Mouse (Mus musculus): ENCODE measurements at regions not wholly inside any gene's neighbourhood (a gene's known extent, or its start where the extent isn't known, plus 50 kb on each side); places are given as distances from the start of the nearest gene placed in this dataset.

GRCm38 (mm10) chr8:26226612-26227528 lies 107.5 kb downstream of the Gm45692 start:
- no peaks in the 10 kb centered on the region for H3K36me3 ChIP-seq
- 64% methylated on average over 30 of the region's 30 CpGs for WGBS (ENCODE audit: insufficient replicate concordance)
- no peaks in the 10 kb centered on the region for H3K9me3 ChIP-seq (replicated peaks)
- no peak overlapping the region for H3K4me2 ChIP-seq
- no peak overlapping the region for H3K4me3 ChIP-seq (replicated peaks)
- H3K27me3 ChIP-seq: no peaks in the 10 kb centered on the region
- H3K27ac ChIP-seq: no peak overlapping the region
- no peaks in the 10 kb centered on the region for H3K4me1 ChIP-seq (replicated peaks)
- no peak for DNase-seq
- ATAC-seq (ENCODE audit: low read depth): no peak
- no peak overlapping the region for H3K9ac ChIP-seq

- Histone ChIP-seq H3K4me3 (replicated peaks) (no peak overlapping the region), H3K9me3 (replicated peaks) (no peaks in the 10 kb centered on the region), H3K9ac (no peak overlapping the region), H3K27ac (no peak overlapping the region), H3K36me3 (no peaks in the 10 kb centered on the region), H3K27me3 (no peaks in the 10 kb centered on the region), H3K4me2 (no peak overlapping the region), H3K4me1 (replicated peaks) (no peaks in the 10 kb centered on the region)
- 49% methylated on average over 5 of the region's 5 CpGs for WGBS (ENCODE audit: insufficient replicate concordance)
- DNase-seq: no peak
- ATAC-seq (ENCODE audit: low read depth): no peak
These were observed 108.2 kb downstream of the Gm45692 start for GRCm38 (mm10) chr8:26227529-26227895.

- 85% methylated on average over 8 of the region's 8 CpGs for WGBS (ENCODE audit: insufficient replicate concordance)
These were observed 110.2 kb downstream of the Gm45692 start for GRCm38 (mm10) chr8:26229548-26229947.

GRCm38 (mm10) chr8:26239075-26239474 lies 119.7 kb downstream of the Gm45692 start:
- H3K4me2 ChIP-seq: no peak overlapping the region
- no peaks in the 10 kb centered on the region for H3K4me1 ChIP-seq (replicated peaks)
- H3K27me3 ChIP-seq: no peaks in the 10 kb centered on the region
- DNase-seq (no peak), ATAC-seq (ENCODE audit: low read depth) (no peak)
- H3K27ac ChIP-seq: no peak overlapping the region
- H3K9me3 ChIP-seq (replicated peaks): no peaks in the 10 kb centered on the region
- 64% methylated on average over 2 of the region's 2 CpGs for WGBS (ENCODE audit: insufficient replicate concordance)
- H3K36me3 ChIP-seq: no peaks in the 10 kb centered on the region
- no peak overlapping the region for H3K4me3 ChIP-seq (replicated peaks)
- no peak overlapping the region for H3K9ac ChIP-seq

More at GRCm38 (mm10) chr8:26229548-26229947, 110.2 kb downstream of the Gm45692 start:
- Histone ChIP-seq H3K27me3 (no peaks in the 10 kb centered on the region), H3K27ac (no peak overlapping the region), H3K9ac (no peak overlapping the region), H3K4me1 (replicated peaks) (no peaks in the 10 kb centered on the region), H3K4me3 (replicated peaks) (no peak overlapping the region), H3K36me3 (no peaks in the 10 kb centered on the region), H3K9me3 (replicated peaks) (no peaks in the 10 kb centered on the region), H3K4me2 (no peak overlapping the region)
- DNase-seq (no peak), ATAC-seq (ENCODE audit: low read depth) (no peak)

GRCm38 (mm10) chr8:26239604-26240003 lies 120.3 kb downstream of the Gm45692 start:
- WGBS (ENCODE audit: insufficient replicate concordance): 7% methylated on average over 4 of the region's 4 CpGs
- no peak for ATAC-seq (ENCODE audit: low read depth)
- DNase-seq: no peak
- H3K4me1 ChIP-seq (replicated peaks): no peaks in the 10 kb centered on the region
- no peaks in the 10 kb centered on the region for H3K27me3 ChIP-seq
- no peak overlapping the region for H3K9ac ChIP-seq
- H3K4me3 ChIP-seq (replicated peaks): no peak overlapping the region
- H3K36me3 ChIP-seq: no peaks in the 10 kb centered on the region
- H3K27ac ChIP-seq: no peak overlapping the region
- H3K9me3 ChIP-seq (replicated peaks): no peaks in the 10 kb centered on the region
- no peak overlapping the region for H3K4me2 ChIP-seq

GRCm38 (mm10) chr8:26243743-26244142 lies 124.4 kb downstream of the Gm45692 start:
- ATAC-seq (ENCODE audit: low read depth): no peak
- H3K9ac ChIP-seq: no peak overlapping the region
- 49% methylated on average over 4 of the region's 4 CpGs for WGBS (ENCODE audit: insufficient replicate concordance)
- H3K4me3 ChIP-seq (replicated peaks): no peak overlapping the region
- H3K4me1 ChIP-seq (replicated peaks): no peaks in the 10 kb centered on the region
- H3K4me2 ChIP-seq: no peak overlapping the region
- H3K27me3 ChIP-seq: no peaks in the 10 kb centered on the region
- no peaks in the 10 kb centered on the region for H3K9me3 ChIP-seq (replicated peaks)
- no peak for DNase-seq
- no peaks in the 10 kb centered on the region for H3K36me3 ChIP-seq
- H3K27ac ChIP-seq: no peak overlapping the region

- ATAC-seq (ENCODE audit: low read depth): no peak
- no peaks in the 10 kb centered on the region for H3K27me3 ChIP-seq
- no peak overlapping the region for H3K4me3 ChIP-seq (replicated peaks)
- 64% methylated on average over 5 of the region's 5 CpGs for WGBS (ENCODE audit: insufficient replicate concordance)
- no peaks in the 10 kb centered on the region for H3K9me3 ChIP-seq (replicated peaks)
- no peaks in the 10 kb centered on the region for H3K36me3 ChIP-seq
- H3K4me2 ChIP-seq: no peak overlapping the region
- no peaks in the 10 kb centered on the region for H3K4me1 ChIP-seq (replicated peaks)
- H3K27ac ChIP-seq: no peak overlapping the region
- DNase-seq: no peak
- no peak overlapping the region for H3K9ac ChIP-seq
These were observed 125.0 kb downstream of the Gm45692 start for GRCm38 (mm10) chr8:26244308-26244707.

GRCm38 (mm10) chr8:26255191-26255669 lies 135.9 kb downstream of the Gm45692 start:
- 29% methylated on average over 6 of the region's 6 CpGs for WGBS (ENCODE audit: insufficient replicate concordance)
- no peak overlapping the region for H3K27ac ChIP-seq
- H3K9me3 ChIP-seq (replicated peaks): no peaks in the 10 kb centered on the region; the same call in 1 of the 2 replicates
- H3K36me3 ChIP-seq: no peaks in the 10 kb centered on the region
- ATAC-seq (ENCODE audit: low read depth) (no peak), DNase-seq (no peak)
- no peak overlapping the region for H3K4me2 ChIP-seq
- H3K9ac ChIP-seq: no peak overlapping the region
- H3K4me1 ChIP-seq (replicated peaks): no peaks in the 10 kb centered on the region
- no peak overlapping the region for H3K4me3 ChIP-seq (replicated peaks)
- H3K27me3 ChIP-seq: no peaks in the 10 kb centered on the region

DNA sequence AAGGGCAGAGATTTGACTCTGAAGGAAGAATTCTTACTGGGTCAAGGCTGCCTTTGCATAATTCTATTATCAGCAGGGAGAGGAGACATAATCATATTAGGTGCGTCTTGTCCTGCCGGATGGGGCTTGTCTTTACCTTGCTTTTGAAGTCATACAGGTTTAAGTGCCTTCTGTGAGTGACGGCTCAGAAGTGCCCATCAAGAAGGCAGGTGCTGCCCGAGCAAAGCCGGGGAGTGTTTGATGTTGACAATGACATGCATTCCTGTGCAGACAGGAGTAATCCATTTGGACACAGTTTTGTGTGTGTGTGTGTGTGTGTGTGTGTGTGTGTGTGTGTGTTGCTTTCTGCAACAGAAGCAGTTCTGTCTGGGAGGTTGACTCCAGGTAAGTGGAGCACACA lies 141.0 kb downstream of the Gm45692 start:
- Histone ChIP-seq H3K4me2 (no peak overlapping the region), H3K4me3 (replicated peaks) (no peak overlapping the region), H3K27me3 (no peaks in the 10 kb centered on the region), H3K36me3 (no peaks in the 10 kb centered on the region), H3K27ac (no peak overlapping the region), H3K9me3 (replicated peaks) (0 out of 2 replicates have a peak, but pooled peaks cover 3% of the 10 kb centered on the region), H3K9ac (no peak overlapping the region), H3K4me1 (replicated peaks) (no peaks in the 10 kb centered on the region)
- DNase-seq (no peak), ATAC-seq (ENCODE audit: low read depth) (no peak)
- WGBS (ENCODE audit: insufficient replicate concordance): 56% methylated on average over 5 of the region's 5 CpGs

DNA sequence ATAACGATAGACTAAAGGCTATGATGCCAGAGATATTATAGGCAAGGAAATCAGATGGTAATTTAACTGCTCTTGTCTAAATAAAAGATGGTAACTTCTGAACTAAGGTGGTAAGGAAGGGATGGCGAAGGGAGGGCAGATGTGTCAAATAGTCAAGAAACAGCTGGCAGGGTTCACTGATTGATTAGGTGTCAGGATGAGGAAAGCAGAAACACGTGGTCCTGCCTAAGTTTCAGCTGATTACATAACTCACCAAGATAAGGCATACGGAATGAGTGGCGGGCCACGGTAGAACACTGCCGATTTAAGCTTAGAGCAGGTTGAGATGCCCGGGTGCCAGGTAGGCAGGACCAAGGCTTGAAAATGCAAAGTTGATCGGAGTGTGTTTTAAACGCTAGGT lies 143.2 kb downstream of the Gm45692 start:
- H3K4me3 ChIP-seq (replicated peaks): no peak overlapping the region
- H3K4me2 ChIP-seq: no peak overlapping the region
- H3K27me3 ChIP-seq: no peaks in the 10 kb centered on the region
- WGBS (ENCODE audit: insufficient replicate concordance): 74% methylated on average over 10 of the region's 10 CpGs
- DNase-seq: no peak
- no peak overlapping the region for H3K9ac ChIP-seq
- no peaks in the 10 kb centered on the region for H3K36me3 ChIP-seq
- no peaks in the 10 kb centered on the region for H3K4me1 ChIP-seq (replicated peaks)
- ATAC-seq (ENCODE audit: low read depth): no peak
- no peak overlapping the region for H3K27ac ChIP-seq
- 0 out of 2 replicates have a peak, but pooled peaks cover 3% of the 10 kb centered on the region for H3K9me3 ChIP-seq (replicated peaks)

- DNase-seq: no peak
- no peaks in the 10 kb centered on the region for H3K36me3 ChIP-seq
- ATAC-seq (ENCODE audit: low read depth): no peak
- H3K4me2 ChIP-seq: no peak overlapping the region
- no peak overlapping the region for H3K27ac ChIP-seq
- H3K27me3 ChIP-seq: no peaks in the 10 kb centered on the region
- H3K4me3 ChIP-seq (replicated peaks): no peak overlapping the region
- H3K9ac ChIP-seq: no peak overlapping the region
- H3K9me3 ChIP-seq (replicated peaks): 0 out of 2 replicates have a peak, but pooled peaks cover 3% of the 10 kb centered on the region
- no peaks in the 10 kb centered on the region for H3K4me1 ChIP-seq (replicated peaks)
- 58% methylated on average over 11 of the region's 11 CpGs for WGBS (ENCODE audit: insufficient replicate concordance)
These were observed 145.6 kb downstream of the Gm45692 start for GRCm38 (mm10) chr8:26264869-26265321.

GRCm38 (mm10) chr8:26265366-26265765 lies 146.0 kb downstream of the Gm45692 start:
- 63% methylated on average over 8 of the region's 8 CpGs for WGBS (ENCODE audit: insufficient replicate concordance)
- Histone ChIP-seq H3K9ac (no peak overlapping the region), H3K4me3 (replicated peaks) (no peak overlapping the region), H3K9me3 (replicated peaks) (0 out of 2 replicates have a peak, but pooled peaks cover 3% of the 10 kb centered on the region), H3K27me3 (no peaks in the 10 kb centered on the region), H3K4me1 (replicated peaks) (no peaks in the 10 kb centered on the region), H3K4me2 (no peak overlapping the region), H3K36me3 (no peaks in the 10 kb centered on the region), H3K27ac (no peak overlapping the region)
- ATAC-seq (ENCODE audit: low read depth) (no peak), DNase-seq (no peak)

Measured in liver, embryonic 13.5 days (tissue).